Mouse (Mus musculus) MEL (cell line): Measurements from ENCODE around the gene Col25a1. TPM values are rescaled to one million over a fixed set of nuclear protein-coding genes. Genes with fewer than 3 reads are reported as not detected.

Source experiments
- DNase-seq: peaks from one replicate; pipeline ENCODE4 v3.0.0; 2011; ENCODE audit warnings: low read depth, low spot score
- H3K27ac ChIP-seq: 2 replicates; pipeline ENCODE4 v1.5.1; 2012; ENCODE audit warnings: low read depth, mild to moderate bottlenecking, control low read depth, low read length, moderate library complexity; ENCODE audit not compliant: control insufficient read depth
- H3K27me3 ChIP-seq, 2 experiments: fragments of 150-350 bp in 1 of 2; sonication (generic) in 1 of 2; 2 replicates each; pipeline ENCODE4 v1.6.1; 2012; ENCODE audit warnings: low read length in 2 of 2, mild to moderate bottlenecking in 2 of 2, improper control_type of control experiment in 1 of 2, moderate library complexity in 1 of 2; ENCODE audit not compliant: insufficient read depth in 2 of 2, control insufficient read depth in 1 of 2
- H3K36me3 ChIP-seq, 2 experiments: 2 replicates each; pipeline ENCODE4 v1.6.1; 2012 to 2014; ENCODE audit warnings: low read length in 2 of 2, improper control_type of control experiment in 1 of 2, inconsistent platforms in 1 of 2, mild to moderate bottlenecking in 1 of 2; ENCODE audit not compliant: insufficient read depth in 2 of 2, control insufficient read depth in 1 of 2
- H3K4me1 ChIP-seq, 2 experiments: fragments of 150-350 bp in 1 of 2; sonication (generic) in 1 of 2; 2 replicates each; pipeline ENCODE4 v1.6.1; 2012; ENCODE audit warnings: low read length in 2 of 2, improper control_type of control experiment in 1 of 2, mild to moderate bottlenecking in 1 of 2; ENCODE audit not compliant: insufficient read depth in 2 of 2, control insufficient read depth in 1 of 2
- H3K4me3 ChIP-seq, 2 experiments: fragments of 150-350 bp in 1 of 2; sonication (generic) in 1 of 2; 2 replicates each; pipeline ENCODE4 v1.5.1; 2012; ENCODE audit warnings: low read depth in 2 of 2, low read length in 2 of 2, mild to moderate bottlenecking in 2 of 2, moderate library complexity in 2 of 2, control low read depth in 1 of 2, improper control_type of control experiment in 1 of 2; ENCODE audit not compliant: control insufficient read depth in 1 of 2, insufficient read depth in 1 of 2
- H3K79me2 ChIP-seq: 2 replicates; pipeline ENCODE4 v1.6.1; 2012; ENCODE audit warnings: mild to moderate bottlenecking, low read length, moderate library complexity; ENCODE audit not compliant: control insufficient read depth, poor library complexity, insufficient read depth
- H3K9ac ChIP-seq: 2 replicates; pipeline ENCODE4 v1.6.1; 2012; ENCODE audit warnings: low read depth, mild to moderate bottlenecking, control low read depth, low read length, moderate library complexity; ENCODE audit not compliant: control insufficient read depth, poor library complexity, severe bottlenecking
- H3K9me3 ChIP-seq: fragments of 150-350 bp; sonication (generic); replicated peaks from 2 replicates; pipeline ENCODE4 v1.6.1; 2012; ENCODE audit warnings: mild to moderate bottlenecking, low read length, improper control_type of control experiment, moderate library complexity; ENCODE audit not compliant: insufficient read depth
- BHLHE40 ChIP-seq: IDR thresholded peaks from 2 replicates; pipeline ENCODE4 v1.6.1; 2012; ENCODE audit warnings: low read depth, mild to moderate bottlenecking, inconsistent platforms, low read length, improper control_type of control experiment, borderline replicate concordance
- CHD1 ChIP-seq: IDR thresholded peaks from 2 replicates; pipeline ENCODE4 v1.6.1; 2012; ENCODE audit warnings: low read depth, mild to moderate bottlenecking, inconsistent platforms, low read length, improper control_type of control experiment
- EP300 ChIP-seq, 2 experiments: IDR thresholded peaks; 2 replicates each; pipeline ENCODE4 v1.6.1; 2011; ENCODE audit warnings: improper control_type of control experiment in 2 of 2, low read length in 2 of 2, low read depth in 1 of 2, mild to moderate bottlenecking in 1 of 2
- ETS1 ChIP-seq: IDR thresholded peaks from 2 replicates; pipeline ENCODE4 v1.6.1; 2012; ENCODE audit warnings: low read depth, mild to moderate bottlenecking, inconsistent platforms, low read length, improper control_type of control experiment, moderate library complexity
- GABPA ChIP-seq: IDR thresholded peaks from 2 replicates; pipeline ENCODE4 v1.6.1; 2012; ENCODE audit warnings: low read depth, mild to moderate bottlenecking, inconsistent platforms, low read length, improper control_type of control experiment, moderate library complexity
- HCFC1 ChIP-seq: IDR thresholded peaks from 2 replicates; pipeline ENCODE4 v1.6.1; 2012; ENCODE audit warnings: low read depth, mild to moderate bottlenecking, inconsistent platforms, low read length, improper control_type of control experiment, moderate library complexity
- JUND ChIP-seq: IDR thresholded peaks from 2 replicates; pipeline ENCODE4 v1.6.1; 2011; ENCODE audit warnings: low read depth, mild to moderate bottlenecking, improper control_type of control experiment, low read length
- MAFK ChIP-seq: IDR thresholded peaks from 2 replicates; pipeline ENCODE4 v1.6.1; 2011; ENCODE audit warnings: low read depth, mild to moderate bottlenecking, low read length, improper control_type of control experiment, borderline replicate concordance
- MAZ ChIP-seq: IDR thresholded peaks from 2 replicates; pipeline ENCODE4 v1.6.1; 2012; ENCODE audit warnings: low read depth, mild to moderate bottlenecking, inconsistent platforms, low read length, improper control_type of control experiment
- MEF2A ChIP-seq: IDR thresholded peaks from 2 replicates; pipeline ENCODE4 v1.6.1; 2014; ENCODE audit warnings: low read depth, mild to moderate bottlenecking, inconsistent platforms, low read length, improper control_type of control experiment; ENCODE audit not compliant: poor library complexity, insufficient replicate concordance, severe bottlenecking; ENCODE audit errors: extremely low read depth
- MXI1 ChIP-seq: IDR thresholded peaks from 2 replicates; pipeline ENCODE4 v1.6.1; 2011; ENCODE audit warnings: mild to moderate bottlenecking, low read depth, low read length, improper control_type of control experiment
- MYB ChIP-seq: IDR thresholded peaks from 2 replicates; pipeline ENCODE4 v1.6.1; 2011; ENCODE audit warnings: mild to moderate bottlenecking, low read depth, low read length, improper control_type of control experiment
- MYC ChIP-seq: IDR thresholded peaks from 2 replicates; pipeline ENCODE4 v1.6.1; 2011; ENCODE audit warnings: low read depth, mild to moderate bottlenecking, low read length, improper control_type of control experiment, moderate library complexity
- NELFE ChIP-seq: IDR thresholded peaks from 2 replicates; pipeline ENCODE4 v1.6.1; 2011; ENCODE audit warnings: low read depth, low read length, improper control_type of control experiment
- NRF1 ChIP-seq: IDR thresholded peaks from 2 replicates; pipeline ENCODE4 v1.6.1; 2014; ENCODE audit warnings: low read depth, mild to moderate bottlenecking, inconsistent platforms, low read length, improper control_type of control experiment, moderate library complexity; ENCODE audit not compliant: poor library complexity, insufficient read depth, severe bottlenecking
- POLR2AphosphoS2 ChIP-seq: IDR thresholded peaks from 2 replicates; pipeline ENCODE4 v1.6.1; 2011; ENCODE audit warnings: low read length, improper control_type of control experiment
- RAD21 ChIP-seq: IDR thresholded peaks from 2 replicates; pipeline ENCODE4 v1.6.1; 2011; ENCODE audit warnings: mild to moderate bottlenecking, low read depth, low read length, improper control_type of control experiment
- RCOR1 ChIP-seq: IDR thresholded peaks from 2 replicates; pipeline ENCODE4 v1.6.1; 2012; ENCODE audit warnings: low read depth, mild to moderate bottlenecking, inconsistent platforms, low read length, improper control_type of control experiment
- SIN3A ChIP-seq: IDR thresholded peaks from 2 replicates; pipeline ENCODE4 v1.6.1; 2012; ENCODE audit warnings: low read length, improper control_type of control experiment, inconsistent platforms
- SMC3 ChIP-seq: IDR thresholded peaks from 2 replicates; pipeline ENCODE4 v1.6.1; 2011; ENCODE audit warnings: low read depth, low read length, improper control_type of control experiment
- TAL1 ChIP-seq: IDR thresholded peaks from 2 replicates; pipeline ENCODE4 v1.6.1; 2012; ENCODE audit warnings: mild to moderate bottlenecking, inconsistent platforms, low read length, moderate library complexity, mixed read lengths
- TBP ChIP-seq: IDR thresholded peaks from 2 replicates; pipeline ENCODE4 v1.8.0; 2011; ENCODE audit warnings: low read depth, low read length, improper control_type of control experiment
- TCF12 ChIP-seq: IDR thresholded peaks from 2 replicates; pipeline ENCODE4 v1.6.1; 2014; ENCODE audit warnings: low read depth, mild to moderate bottlenecking, inconsistent platforms, low read length, improper control_type of control experiment, moderate library complexity
- UBTF ChIP-seq: IDR thresholded peaks from 2 replicates; pipeline ENCODE4 v1.6.1; 2012; ENCODE audit warnings: low read depth, mild to moderate bottlenecking, inconsistent platforms, low read length, improper control_type of control experiment, moderate library complexity, borderline replicate concordance; ENCODE audit not compliant: insufficient read depth
- USF1 ChIP-seq: IDR thresholded peaks from 2 replicates; pipeline ENCODE4 v1.6.1; 2014; ENCODE audit warnings: low read depth, mild to moderate bottlenecking, inconsistent platforms, low read length, improper control_type of control experiment, moderate library complexity
- USF2 ChIP-seq, 2 experiments: IDR thresholded peaks; 2 replicates each; pipeline ENCODE4 v1.6.1; 2011 to 2012; ENCODE audit warnings: improper control_type of control experiment in 2 of 2, low read length in 2 of 2, borderline replicate concordance in 1 of 2, inconsistent platforms in 1 of 2, low read depth in 1 of 2, mild to moderate bottlenecking in 1 of 2; ENCODE audit not compliant: insufficient read depth in 1 of 2
- ZKSCAN1 ChIP-seq: IDR thresholded peaks from 2 replicates; pipeline ENCODE4 v1.6.1; 2012; ENCODE audit warnings: low read depth, mild to moderate bottlenecking, inconsistent platforms, low read length, improper control_type of control experiment, moderate library complexity
- ZNF384 ChIP-seq: IDR thresholded peaks from 2 replicates; pipeline ENCODE4 v1.6.1; 2012; ENCODE audit warnings: low read depth, mild to moderate bottlenecking, inconsistent platforms, low read length, improper control_type of control experiment
- polyA plus RNA-seq, 2 experiments: library from polyadenylated mRNA; stranded (reverse) in 1 of 2; unstranded in 1 of 2; fragments of >175 nt in 1 of 2; fragments of >200 nt in 1 of 2; gene quantifications; 2 replicates each; pipeline versions ENCODE4 v1.2.1 to v1.2.4; 2012; ENCODE audit warnings: low replicate concordance in 2 of 2, low read depth in 1 of 2; ENCODE audit not compliant: insufficient read length in 2 of 2, insufficient read depth in 1 of 2, missing spikeins in 1 of 2
- total RNA-seq: library from RNA; depleted of rRNA; stranded (reverse); fragments of 300-350 nt; gene quantifications from 2 replicates; pipeline ENCODE4 v1.2.3, GENCODE M21; 2012

Gene Col25a1
- total and polyA plus RNA-seq, 3 experiments = not detected

- Histone ChIP-seq H3K27ac (no peak overlapping the region), H3K79me2 (no peaks in the 10 kb centered on the region), H3K36me3 (no peaks in the 10 kb centered on the region), H3K9ac (no peak overlapping the region), H3K4me3 (no peak overlapping the region), H3K4me1 (no peaks in the 10 kb centered on the region), H3K9me3 (no peaks in the 10 kb centered on the region), H3K27me3 (no peaks in the 10 kb centered on the region)
- TF ChIP-seq ZKSCAN1 (no peak), NELFE (no peak), TAL1 (no peak), USF1 (no peak), MYC (no peak), RAD21 (no peak), BHLHE40 (no peak), ZNF384 (no peak), MAFK (no peak), ETS1 (no peak), EP300 (IDR thresholded peaks at IDR 0.05; ENCODE audit: low read depth in 1 of 2, low read length in 2 of 2) (no peak), RCOR1 (no peak), MXI1 (no peak), UBTF (no peak), SMC3 (no peak), MYB (no peak), MEF2A (no peak), USF2 (IDR thresholded peaks at IDR 0.05; ENCODE audit: borderline replicate concordance in 1 of 2, insufficient read depth in 1 of 2, low read depth in 1 of 2, low read length in 2 of 2) (no peak), TBP (no peak), NRF1 (no peak)
- DNase-seq = no peak
These were observed 160.6 kb downstream of the Col25a1 start for GRCm38 (mm10) chr3:130291926-130292325.

GRCm38 (mm10) chr3:130300530-130300929, 169.2 kb downstream of the Col25a1 start:
- no peaks in the 10 kb centered on the region for H3K9me3 ChIP-seq
- TF ChIP-seq TCF12 (no peak), BHLHE40 (no peak), NRF1 (no peak), TBP (no peak), ZKSCAN1 (no peak), USF2 (IDR thresholded peaks at IDR 0.05; ENCODE audit: borderline replicate concordance in 1 of 2, insufficient read depth in 1 of 2, low read depth in 1 of 2, low read length in 2 of 2) (no peak), MAZ (no peak), CHD1 (no peak), POLR2AphosphoS2 (no peak), JUND (no peak), GABPA (no peak), MEF2A (no peak), SIN3A (no peak), RCOR1 (no peak), HCFC1 (no peak)
- TF ChIP-seq, all 39 proteins: peak for 0

More at GRCm38 (mm10) chr3:130300530-130300929, 169.2 kb downstream of the Col25a1 start:
- H3K4me1 ChIP-seq = no peaks in the 10 kb centered on the region
- H3K27ac ChIP-seq = no peak overlapping the region
- DNase-seq = no peak
- H3K4me3 ChIP-seq = no peak overlapping the region
- H3K27me3 ChIP-seq = no peaks in the 10 kb centered on the region
- no peaks in the 10 kb centered on the region for H3K36me3 ChIP-seq
- no peak overlapping the region for H3K9ac ChIP-seq
- H3K79me2 ChIP-seq = no peaks in the 10 kb centered on the region
